Mouse (Mus musculus) adrenal gland (tissue): ENCODE measurements around the gene Gnat2.

Experiments
- intact Hi-C: fragments of 180-260 bp; cut with DNase I; formaldehyde crosslinking; loops from one replicate; pipeline ENCODE4 v1.15.1; 2025
- long read RNA-seq, 2 experiments: library from polyadenylated mRNA; unstranded; transcript quantifications; one replicate each; pipeline ENCODE4 v2.0.0; 2020; ENCODE audit warnings: borderline replicate concordance in 1 of 2; ENCODE audit not compliant: insufficient replicate concordance in 1 of 2

The Gnat2 gene
- long read RNA-seq, experiment 1, transcript Gnat2-201 (9 exons, 2,054 nt): major isoform, 10 of 23 reads
- long read RNA-seq, experiment 1, partial matches to known transcripts: 2 of 23 reads
- long read RNA-seq, experiment 1, other reads (novel, unspliced or antisense): 11 of 23 reads
- long read RNA-seq, experiment 2, transcript Gnat2-201 (9 exons, 2,054 nt): major isoform, 19 of 22 reads
- long read RNA-seq, experiment 2, partial matches to known transcripts: 1 of 22 reads
- long read RNA-seq, experiment 2, other reads (novel, unspliced or antisense): 2 of 22 reads

GRCm38 (mm10) chr3:108092536-108093115 lies at the start of gene Gnat2:
Gene Gnat2, plus strand, starts transcription at chr3:108092789.
- intact Hi-C loops: no loop called here

GRCm38 (mm10) chr3:108044394-108045140 lies 48.0 kb upstream of the Gnat2 start, which contains the start of gene Gstm4:
Gene Gstm4, minus strand, starts transcription at chr3:108044894.
- intact Hi-C loops: no loop called here

DNA sequence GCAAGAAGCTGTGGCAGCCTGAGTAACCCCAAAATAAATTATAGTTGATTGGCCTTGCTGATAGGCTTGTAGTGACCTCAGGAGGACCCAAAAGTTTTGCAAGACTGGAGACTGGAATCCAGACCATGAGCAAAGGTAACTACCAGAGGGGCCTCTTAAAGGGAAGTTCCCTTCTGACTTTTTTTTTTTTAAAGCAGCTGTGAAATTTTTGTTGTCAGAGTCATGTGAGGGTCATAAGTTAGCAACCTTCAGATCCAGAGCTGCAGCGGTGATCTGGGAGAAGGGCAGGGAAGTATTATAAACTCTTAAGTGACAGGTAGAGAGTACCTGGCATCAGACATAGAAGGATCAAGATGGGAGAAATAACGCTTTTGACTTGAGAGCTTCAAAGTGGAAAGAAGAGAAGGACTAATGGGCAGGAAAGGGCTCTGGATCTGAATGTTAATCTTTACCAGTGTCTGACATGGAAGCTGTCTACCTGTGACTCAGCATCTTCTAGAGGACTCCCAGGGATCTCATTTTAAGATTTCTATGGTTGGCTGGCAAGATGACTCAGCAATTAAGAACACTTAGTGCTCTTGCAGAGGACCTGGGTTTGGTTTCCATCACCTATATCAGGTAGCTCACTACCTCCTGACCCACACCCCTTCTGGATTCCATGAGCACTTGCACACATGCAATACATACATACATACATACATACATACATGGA lies 45.5 kb upstream of the Gnat2 start:
- intact Hi-C loops: no loop called here

DNA sequence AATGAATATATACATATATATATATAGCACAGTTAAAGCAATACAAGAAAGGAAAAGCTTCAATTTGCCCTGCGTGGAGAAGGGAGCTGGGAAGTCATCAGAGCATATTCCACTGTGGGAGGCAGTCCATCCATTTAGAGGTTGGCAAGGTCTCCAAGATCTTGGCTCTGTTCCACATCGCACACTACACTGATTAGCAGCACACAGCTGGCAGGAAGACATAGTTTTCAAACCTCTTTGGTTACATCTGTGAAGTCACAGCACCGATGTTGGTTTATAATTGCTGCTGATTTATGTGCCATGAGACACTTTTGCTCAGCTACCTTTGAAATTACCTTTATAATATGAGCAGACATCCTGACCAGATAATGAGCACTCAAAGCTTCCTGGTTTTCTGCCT lies 44.3 kb upstream of the Gnat2 start:
- intact Hi-C loops: no loop called here

DNA sequence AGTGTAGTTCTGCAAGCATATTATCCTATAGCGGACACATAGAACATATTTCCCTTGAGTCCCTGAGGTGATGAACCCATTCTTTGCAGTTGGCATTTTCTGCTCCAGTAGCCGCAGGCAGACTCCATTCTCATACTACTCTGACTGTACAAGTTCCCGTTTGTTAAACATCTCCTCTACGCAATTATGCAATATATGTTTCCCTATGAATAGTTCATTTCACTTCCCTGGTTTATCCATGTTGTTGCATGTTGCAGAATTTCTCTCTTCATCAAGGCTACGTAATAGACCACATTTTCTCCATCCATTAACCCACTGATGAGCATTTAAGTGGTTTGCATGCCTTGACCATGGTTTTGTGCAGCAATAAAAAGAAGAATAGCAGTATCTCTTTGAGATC lies 42.1 kb upstream of the Gnat2 start:
- intact Hi-C loops: no loop called here

GRCm38 (mm10) chr3:108061420-108061819 lies 31.2 kb upstream of the Gnat2 start:
- intact Hi-C loops: loop anchor here (2.0 to 5.0 kb wide), 2 partner anchors 119 to 195 kb away; partner anchors contain the start of gene Gstm6

- intact Hi-C loops: loop anchor here (5.0 kb wide), 1 partner anchor 120 kb away; the partner anchor contains the start of gene Gstm6
Measured at GRCm38 (mm10) chr3:108062648-108063047, 29.9 kb upstream of the Gnat2 start.

GRCm38 (mm10) chr3:108064672-108065071 lies 27.9 kb upstream of the Gnat2 start:
- intact Hi-C loops: loop anchor here (5.0 kb wide), 1 partner anchor 122 kb away; the partner anchor contains the start of gene Gstm6

GRCm38 (mm10) chr3:108065551-108065950 lies 27.0 kb upstream of the Gnat2 start:
- intact Hi-C loops: no loop called here

DNA sequence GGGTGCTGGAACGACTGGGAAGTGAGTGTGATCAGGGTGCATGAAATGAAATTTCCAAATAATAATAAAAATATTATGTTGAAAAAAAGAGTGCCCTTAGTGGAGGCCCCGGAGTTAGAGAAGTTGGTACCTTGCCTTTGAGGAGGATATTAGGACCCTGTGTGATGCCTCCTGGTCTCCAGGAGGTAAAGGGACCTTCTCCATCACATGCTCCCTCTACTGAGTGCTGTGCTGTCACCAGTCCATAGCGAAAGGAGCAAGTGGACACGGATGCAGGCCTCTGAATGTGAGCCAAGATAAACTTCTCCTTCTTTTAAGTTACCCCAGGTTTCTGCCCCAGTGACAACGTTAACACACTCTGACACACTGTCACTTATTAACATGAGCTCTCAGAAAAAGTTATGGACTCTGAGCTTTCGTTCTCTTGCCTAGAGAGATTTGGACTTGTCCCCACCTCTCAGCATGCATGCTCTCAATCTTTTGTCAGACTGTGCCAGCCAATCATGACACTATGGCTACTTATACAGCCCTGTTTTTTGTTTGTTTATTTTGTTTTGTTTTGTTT lies 25.1 kb upstream of the Gnat2 start:
- intact Hi-C loops: no loop called here

- intact Hi-C loops: no loop called here
Measured at GRCm38 (mm10) chr3:108068826-108069225, 23.8 kb upstream of the Gnat2 start.

DNA sequence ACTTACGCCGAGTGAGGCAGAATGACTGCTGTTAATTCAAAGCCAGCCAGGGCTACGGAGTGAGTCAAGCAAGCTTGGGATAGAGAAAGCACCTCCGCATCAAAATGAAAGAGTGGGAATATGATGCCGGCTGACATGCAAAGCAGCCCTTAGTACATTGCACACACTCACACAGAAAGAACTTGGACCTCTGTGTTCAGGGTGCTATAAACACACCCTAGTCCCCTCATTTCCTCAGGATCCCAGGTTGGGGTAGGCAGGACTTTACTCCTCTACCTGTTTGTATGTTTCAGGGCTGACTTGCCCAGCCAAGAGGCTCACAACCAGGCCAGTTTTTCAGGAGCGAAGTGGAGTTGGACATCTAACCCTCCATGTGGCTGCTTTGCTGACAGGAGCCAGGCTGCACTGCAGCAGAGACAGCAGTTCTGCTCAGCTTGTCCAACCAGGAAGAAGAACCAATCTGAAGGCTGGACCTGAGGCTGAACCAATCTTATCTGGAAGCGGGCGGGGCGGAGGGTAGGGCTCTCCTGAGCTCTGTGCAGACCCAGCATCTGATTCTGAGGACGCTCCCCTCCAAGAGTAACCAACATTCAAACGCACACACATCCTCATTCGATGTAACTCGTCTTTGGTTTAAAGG lies 23.2 kb upstream of the Gnat2 start:
- intact Hi-C loops: no loop called here

GRCm38 (mm10) chr3:108070295-108071293 lies 22.0 kb upstream of the Gnat2 start:
- intact Hi-C loops: loop anchor here (2.0 kb wide), 1 partner anchor 76 kb away; the partner anchor contains the start of gene Gnai3

GRCm38 (mm10) chr3:108072983-108073569 lies 19.5 kb upstream of the Gnat2 start:
- intact Hi-C loops: no loop called here

GRCm38 (mm10) chr3:108076836-108077235 lies 15.8 kb upstream of the Gnat2 start:
- intact Hi-C loops: no loop called here

DNA sequence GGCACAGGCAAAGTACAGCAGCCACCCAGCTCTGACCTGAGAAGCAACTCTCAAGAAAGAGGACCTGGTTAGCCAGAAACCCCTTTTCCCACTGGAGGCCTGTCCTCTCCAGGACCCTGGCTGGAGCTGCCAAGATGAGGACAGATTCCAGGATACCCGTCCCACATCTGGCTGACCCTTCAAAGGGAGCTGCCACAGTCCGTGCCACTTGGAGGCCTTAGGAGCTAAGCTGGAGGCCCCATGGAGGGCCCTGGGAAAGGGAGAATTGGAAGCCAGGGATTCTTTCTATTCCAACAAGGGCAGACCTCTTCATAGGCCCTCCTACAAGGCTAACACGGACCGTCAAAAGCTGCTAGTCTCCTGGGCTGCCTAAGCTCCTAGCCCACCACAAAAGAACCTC lies 10.9 kb upstream of the Gnat2 start:
- intact Hi-C loops: no loop called here

DNA sequence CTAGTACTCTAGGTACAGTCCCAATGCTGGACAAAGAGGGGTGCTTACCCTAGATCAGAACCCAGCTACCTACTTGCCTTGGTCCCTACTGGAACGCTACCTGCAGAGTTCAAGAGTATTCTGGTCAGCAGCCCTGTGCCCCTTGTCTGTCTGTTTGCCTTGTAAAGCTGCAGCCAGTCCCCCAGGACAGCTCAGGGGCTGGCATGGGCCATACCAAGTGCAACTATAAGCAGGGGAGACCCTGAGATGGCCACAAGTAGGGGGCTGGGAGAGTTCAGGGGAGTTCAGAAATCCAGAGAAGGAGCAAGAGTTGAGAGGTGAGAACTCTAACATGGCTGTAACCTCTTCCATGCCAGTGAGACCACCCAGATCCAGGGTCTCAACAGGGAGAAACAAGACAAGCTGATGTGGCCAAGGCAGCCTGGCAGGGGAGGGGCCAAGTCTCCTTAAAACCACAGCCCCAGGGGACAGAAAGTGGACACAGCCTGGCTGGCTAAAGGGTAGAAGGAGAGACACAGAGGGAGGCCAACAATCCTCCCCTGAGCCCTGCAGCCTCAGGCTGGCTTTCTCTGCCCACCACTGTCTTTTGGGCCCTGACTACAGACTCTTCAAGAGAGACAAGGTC lies 10.2 kb upstream of the Gnat2 start:
- intact Hi-C loops: no loop called here

DNA sequence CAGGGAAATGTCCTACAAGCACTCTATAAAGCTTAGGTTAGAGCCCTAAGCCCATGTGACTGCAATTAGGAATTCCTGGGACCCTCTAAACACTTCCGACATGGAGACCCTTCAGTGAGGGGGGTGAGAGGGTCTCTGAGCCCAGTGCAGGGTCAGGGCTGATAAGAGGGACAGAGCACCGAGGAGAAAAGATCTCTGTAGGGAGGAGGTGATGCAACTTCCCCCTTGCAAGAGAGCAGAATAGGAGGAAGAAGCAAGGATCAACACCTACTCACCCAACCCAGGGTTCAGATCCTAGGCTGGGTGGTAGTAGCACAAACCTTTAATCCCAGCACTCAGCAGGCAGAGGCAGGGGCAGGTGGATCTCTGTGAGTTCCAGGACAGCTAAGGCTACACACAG lies 9.4 kb upstream of the Gnat2 start:
- intact Hi-C loops: no loop called here
